Mouse (Mus musculus) midbrain, postnatal 0 days (tissue): ENCODE results near the gene Mthfd1l. TPM values are rescaled to one million over a fixed set of nuclear protein-coding genes. Genes with fewer than 3 reads are reported as not detected.

Source experiments
- ATAC-seq: fragments of 200-750 bp; cut with Nextera tagmentation; 2 replicates; pipeline ENCODE4 v1.8.0; 2017; ENCODE audit warnings: moderate number of reproducible peaks, mild to moderate bottlenecking, moderate TSS enrichment, moderate library complexity; ENCODE audit not compliant: low FRiP score
- DNase-seq: peaks from one replicate; pipeline ENCODE4 v3.0.0-alpha.2; 2015; ENCODE audit warnings: low spot score
- H3K27ac ChIP-seq: fragments of 300-500 bp; sonication (generic); 2 replicates; pipeline ENCODE4 v1.5.1; 2014; ENCODE audit warnings: low read depth, mild to moderate bottlenecking, low read length, mixed read lengths
- H3K27me3 ChIP-seq: fragments of 300-500 bp; sonication (generic); 2 replicates; pipeline ENCODE4 v1.6.1; 2014; ENCODE audit warnings: low read length, control low read depth, mixed read lengths; ENCODE audit not compliant: insufficient read depth
- H3K36me3 ChIP-seq: fragments of 300-500 bp; sonication (generic); 2 replicates; pipeline ENCODE4 v1.6.1; 2014; ENCODE audit warnings: low read length, control low read depth, mixed read lengths; ENCODE audit not compliant: insufficient read depth
- H3K4me1 ChIP-seq: fragments of 300-500 bp; sonication (generic); 2 replicates; pipeline ENCODE4 v1.6.1; 2014; ENCODE audit warnings: mild to moderate bottlenecking, control low read depth, antibody characterized with exemption, low read length, mixed read lengths; ENCODE audit not compliant: insufficient read depth
- H3K4me2 ChIP-seq: fragments of 300-500 bp; sonication (generic); 2 replicates; pipeline ENCODE4 v1.6.1; 2014; ENCODE audit warnings: low read depth, mild to moderate bottlenecking, low read length, mixed read lengths; ENCODE audit not compliant: poor library complexity, severe bottlenecking
- H3K4me3 ChIP-seq: fragments of 300-500 bp; sonication (generic); 2 replicates; pipeline ENCODE4 v1.5.1; 2014; ENCODE audit warnings: low read depth, mild to moderate bottlenecking, low read length, moderate library complexity
- H3K9ac ChIP-seq: fragments of 300-500 bp; sonication (generic); replicated peaks from 2 replicates; pipeline ENCODE4 v1.6.1; 2014; ENCODE audit warnings: mild to moderate bottlenecking, low read length, moderate library complexity, mixed read lengths; ENCODE audit not compliant: poor library complexity, severe bottlenecking
- H3K9me3 ChIP-seq: fragments of 300-500 bp; sonication (generic); 2 replicates; pipeline ENCODE4 v1.6.1; 2016; ENCODE audit warnings: low read length, control low read depth
- CTCF ChIP-seq: IDR thresholded peaks from 2 replicates; pipeline ENCODE4 v1.5.1; 2016; ENCODE audit warnings: antibody characterized with exemption, mild to moderate bottlenecking
- WGBS: fragments of 180-500 bp; shearing (Covaris S2); extraction: QIAGEN DNeasy Blood & Tissue Kit; methylation state at CpG from one replicate; pipeline ENCODE4 v1.1.7; 2014; 5-methylcytosine and 5-hydroxymethylcytosine counted together
- polyA plus RNA-seq: library from polyadenylated mRNA; unstranded; fragments of >200 nt; fragmentation: Nextera tagmentation; extraction: Ambion mirVana; gene quantifications from 2 replicates; pipeline ENCODE4 v1.2.1, GENCODE M21; 2015
- total RNA-seq: library from RNA; depleted of rRNA; stranded (reverse); fragments of >200 nt; gene quantifications from 2 replicates; pipeline ENCODE4 v1.2.3, GENCODE M21; 2014

Mthfd1l gene
- total and polyA plus RNA-seq, 2 experiments from 2014 or later = 7.9 to 9.2 TPM

DNA sequence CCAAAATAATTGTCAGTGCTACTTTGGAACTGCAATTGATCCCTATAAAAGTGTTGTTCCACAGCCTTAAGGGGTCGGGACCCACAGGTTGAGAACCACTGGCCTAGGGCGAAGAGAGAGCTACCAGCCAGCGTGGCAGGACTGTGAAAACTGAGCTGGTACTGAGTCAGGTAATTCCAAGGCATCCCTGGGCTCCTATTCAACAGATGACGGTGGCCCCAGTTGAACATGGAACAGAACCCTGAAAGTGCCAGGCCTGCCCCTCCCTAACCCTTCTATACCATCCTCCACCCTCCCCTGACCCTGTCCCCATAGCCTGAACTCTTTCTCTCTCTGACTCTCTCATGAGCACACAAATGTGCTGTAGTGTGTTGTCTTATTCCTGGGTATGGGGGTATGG is 77.3 kb downstream of the Mthfd1l start:
- no peaks in the 10 kb centered on the region for H3K4me1 ChIP-seq
- H3K27ac ChIP-seq = no peak overlapping the region
- H3K36me3 ChIP-seq = no peaks in the 10 kb centered on the region
- ATAC-seq (no peak), DNase-seq (no peak)
- no peak overlapping the region for H3K4me3 ChIP-seq
- no peak for TF ChIP-seq CTCF
- no peak overlapping the region for H3K9ac ChIP-seq
- H3K27me3 ChIP-seq = no peaks in the 10 kb centered on the region
- no peaks in the 10 kb centered on the region for H3K9me3 ChIP-seq
- H3K4me2 ChIP-seq = no peak overlapping the region
- WGBS = 93% methylated on average over 4 of the region's 4 CpGs

DNA sequence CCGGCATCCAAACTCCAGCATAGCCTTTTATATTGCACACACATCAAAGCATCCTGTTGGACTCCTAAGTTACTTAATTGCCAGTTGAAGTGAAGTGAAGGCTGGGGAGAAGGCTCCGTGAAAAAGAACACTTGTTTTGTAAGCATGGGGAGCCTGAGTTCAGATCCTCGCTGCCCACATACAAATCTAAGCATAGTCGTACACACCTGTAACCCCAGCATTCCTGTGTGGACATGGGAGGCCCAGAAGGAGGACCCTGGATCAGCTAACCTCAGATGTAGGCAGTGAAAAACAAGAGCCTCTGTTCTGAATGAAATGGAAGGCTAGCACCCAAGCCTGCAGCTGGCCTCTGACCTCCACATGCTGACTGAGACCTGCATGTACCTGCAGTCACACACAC is 79.8 kb downstream of the Mthfd1l start:
- no peak overlapping the region for H3K27ac ChIP-seq
- no peaks in the 10 kb centered on the region for H3K4me1 ChIP-seq
- no peak overlapping the region for H3K4me2 ChIP-seq
- no peak overlapping the region for H3K4me3 ChIP-seq
- H3K27me3 ChIP-seq = no peaks in the 10 kb centered on the region
- no peaks in the 10 kb centered on the region for H3K9me3 ChIP-seq
- H3K9ac ChIP-seq = no peak overlapping the region
- WGBS = 86% methylated on average over 4 of the region's 4 CpGs
- no peak for TF ChIP-seq CTCF
- ATAC-seq (no peak), DNase-seq (no peak)
- H3K36me3 ChIP-seq = no peaks in the 10 kb centered on the region

DNA sequence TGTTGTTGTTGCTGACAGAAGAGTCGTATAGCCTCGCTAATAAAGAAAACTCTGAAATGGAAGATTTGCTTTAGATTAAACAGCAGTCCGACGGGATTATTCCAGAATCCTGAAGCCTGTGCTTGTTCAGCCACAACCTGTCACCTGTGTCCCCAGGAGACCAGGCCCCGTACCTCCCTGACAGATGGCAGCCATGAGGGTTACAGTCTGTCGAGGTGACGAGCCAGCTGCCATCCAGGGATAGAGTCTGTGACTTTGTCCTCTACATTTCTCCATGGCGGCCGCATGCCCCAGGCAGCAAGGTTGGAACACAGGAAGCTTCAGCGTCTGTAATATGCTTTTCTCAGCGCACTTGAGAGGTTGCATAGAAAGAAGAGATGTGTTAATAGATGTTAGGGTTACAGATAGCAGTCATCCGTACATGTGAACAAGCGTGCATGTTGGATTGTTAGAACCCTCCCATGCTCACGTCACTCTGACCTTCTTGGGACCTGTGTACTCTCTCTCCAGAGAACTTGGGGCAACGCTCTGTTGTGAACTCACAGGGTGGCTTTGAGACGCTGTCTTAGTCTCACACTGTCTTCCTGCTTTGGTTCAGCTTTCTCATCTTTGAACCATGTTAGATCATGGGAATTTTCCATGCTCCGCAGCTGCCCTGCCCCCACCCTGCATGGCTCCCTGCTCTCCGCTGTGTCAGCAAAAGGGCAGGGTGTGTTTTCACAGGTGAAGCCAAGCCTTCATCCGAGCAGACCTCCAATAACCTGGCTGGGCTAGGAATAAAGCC is 80.6 kb downstream of the Mthfd1l start:
- H3K9ac ChIP-seq = no peak overlapping the region
- no peaks in the 10 kb centered on the region for H3K27me3 ChIP-seq
- H3K27ac ChIP-seq = no peak overlapping the region
- H3K4me3 ChIP-seq = no peak overlapping the region
- no peak overlapping the region for H3K4me2 ChIP-seq
- TF ChIP-seq CTCF = no peak
- 76% methylated on average over 19 of the region's 19 CpGs for whole genome bisulfite sequencing
- no peaks in the 10 kb centered on the region for H3K9me3 ChIP-seq
- ATAC-seq (no peak), DNase-seq (peak; percentile 66)
- no peaks in the 10 kb centered on the region for H3K36me3 ChIP-seq
- no peaks in the 10 kb centered on the region for H3K4me1 ChIP-seq

DNA sequence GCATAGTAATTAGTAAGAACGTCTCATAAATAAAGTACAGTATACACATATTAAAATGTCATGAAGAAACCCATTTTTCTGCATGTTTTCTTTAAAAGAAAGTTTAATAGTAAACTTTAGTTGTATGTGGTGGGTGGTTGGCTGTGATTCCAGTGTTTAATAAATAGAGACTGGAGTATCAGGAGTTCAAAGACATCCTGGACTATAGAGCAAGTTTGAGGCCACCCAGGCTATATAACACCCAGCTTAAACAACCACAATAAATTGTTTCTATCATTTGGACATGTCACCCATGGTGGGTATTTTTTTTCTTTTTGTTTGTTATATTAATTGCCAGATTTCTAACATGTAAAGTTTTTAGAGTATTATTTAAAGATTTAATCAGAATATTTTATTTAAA is 81.7 kb downstream of the Mthfd1l start:
- Histone ChIP-seq H3K4me3 (no peak overlapping the region), H3K36me3 (no peaks in the 10 kb centered on the region), H3K4me1 (no peaks in the 10 kb centered on the region), H3K9ac (no peak overlapping the region), H3K9me3 (no peaks in the 10 kb centered on the region), H3K27ac (no peak overlapping the region), H3K27me3 (no peaks in the 10 kb centered on the region), H3K4me2 (no peak overlapping the region)
- no peak for TF ChIP-seq CTCF
- WGBS = 95% methylated on average over 1 of the region's 1 CpGs
- ATAC-seq (no peak), DNase-seq (no peak)

DNA sequence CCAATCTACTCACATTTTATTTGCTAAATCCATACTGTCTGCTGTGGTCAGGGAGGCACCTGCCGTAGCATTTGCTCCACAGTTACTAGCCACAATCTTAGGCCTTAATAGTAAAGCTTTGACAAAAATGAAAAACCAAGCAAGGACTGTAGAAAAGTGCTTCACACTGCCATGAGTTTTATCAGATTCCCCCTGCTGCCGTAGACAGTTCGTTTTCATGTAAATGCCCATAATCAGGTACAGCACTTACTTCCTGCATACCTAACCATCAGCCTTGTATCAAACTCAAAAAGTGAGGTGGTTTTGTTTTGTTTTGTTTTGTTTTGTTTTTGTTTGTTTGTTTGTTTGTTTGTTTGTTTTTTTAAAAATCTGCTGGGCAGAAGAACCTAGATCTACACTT is 84.5 kb downstream of the Mthfd1l start:
- WGBS = 92% methylated on average over 3 of the region's 3 CpGs
- ATAC-seq = no peak

DNA sequence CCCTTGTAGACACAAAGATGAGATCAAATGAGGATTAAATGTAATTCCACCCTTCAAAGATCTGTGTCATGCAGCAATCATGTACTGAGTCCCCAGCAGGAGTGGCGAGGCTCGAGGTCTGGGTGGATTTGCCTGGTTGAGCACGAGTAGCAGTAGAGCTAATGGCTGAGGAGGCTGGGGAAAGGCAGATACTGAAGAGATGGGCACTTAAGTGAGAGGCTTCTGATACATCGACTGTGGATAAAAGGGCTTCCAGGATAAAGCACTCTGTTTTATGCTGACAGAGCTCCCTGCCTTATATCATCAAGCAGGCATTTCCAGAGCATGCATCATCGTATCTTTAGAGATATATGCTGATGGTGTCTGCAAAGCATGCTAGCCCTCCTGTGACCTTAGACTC is 84.9 kb downstream of the Mthfd1l start:
- Histone ChIP-seq H3K27me3 (no peaks in the 10 kb centered on the region), H3K27ac (no peak overlapping the region), H3K36me3 (no peaks in the 10 kb centered on the region), H3K9ac (no peak overlapping the region), H3K9me3 (no peaks in the 10 kb centered on the region), H3K4me1 (no peaks in the 10 kb centered on the region), H3K4me2 (no peak overlapping the region), H3K4me3 (no peak overlapping the region)
- no peak for TF ChIP-seq CTCF
- no peak for DNase-seq
- no peak for ATAC-seq
- WGBS = 50% methylated on average over 5 of the region's 5 CpGs

More for the DNA sequence above, 84.5 kb downstream of the Mthfd1l start:
- Histone ChIP-seq H3K9me3 (no peaks in the 10 kb centered on the region), H3K9ac (no peak overlapping the region), H3K36me3 (no peaks in the 10 kb centered on the region), H3K4me1 (no peaks in the 10 kb centered on the region), H3K27me3 (no peaks in the 10 kb centered on the region), H3K4me2 (no peak overlapping the region), H3K27ac (no peak overlapping the region), H3K4me3 (no peak overlapping the region)
- TF ChIP-seq CTCF = no peak
- no peak for DNase-seq
